Mouse (Mus musculus): ENCODE results near the gene Cpne9. TPM values are rescaled to one million over a fixed set of nuclear protein-coding genes. Genes with fewer than 3 reads are reported as not detected.
A peak's percentile ranks its signal among the peaks of the same experiment; 100 is the strongest.

Cpne9 gene
- polyA plus RNA-seq, 1 experiment from 2014 or later = not detected

DNA sequence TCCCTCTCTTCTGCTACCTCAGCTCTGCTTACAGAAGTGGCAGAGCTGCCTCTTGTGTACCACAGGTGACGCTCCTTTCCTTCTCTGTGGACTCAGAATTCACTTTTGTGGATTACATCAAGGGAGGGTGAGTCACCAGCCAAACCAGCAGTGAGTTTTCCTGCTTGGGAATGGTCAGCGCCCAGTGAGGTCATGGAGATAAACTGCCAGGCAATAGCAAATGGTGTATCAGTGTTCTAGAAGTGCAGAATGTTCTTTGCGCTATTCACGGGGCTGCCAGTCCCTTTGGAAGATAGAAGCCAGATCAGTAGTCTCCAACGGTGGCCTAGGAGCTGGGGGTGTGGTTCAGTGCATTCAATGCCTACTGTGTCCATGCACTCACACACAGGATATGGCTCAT lies 10.8 kb downstream of the Cpne9 start:
- Histone ChIP-seq H3K27ac (no peak overlapping the region), H3K27me3 (no peaks in the 10 kb centered on the region), H3K36me3 (no peaks in the 10 kb centered on the region), H3K4me2 (no peak overlapping the region), H3K9me3 (no peaks in the 10 kb centered on the region), H3K9ac (no peak overlapping the region), H3K4me3 (no peak overlapping the region), H3K4me1 (no peaks in the 10 kb centered on the region)
- ATAC-seq (ENCODE audit: borderline replicate concordance, extremely low read depth, low FRiP score, low TSS enrichment) = no peak
- 54% methylated on average over 5 of the region's 5 CpGs for WGBS

DNA sequence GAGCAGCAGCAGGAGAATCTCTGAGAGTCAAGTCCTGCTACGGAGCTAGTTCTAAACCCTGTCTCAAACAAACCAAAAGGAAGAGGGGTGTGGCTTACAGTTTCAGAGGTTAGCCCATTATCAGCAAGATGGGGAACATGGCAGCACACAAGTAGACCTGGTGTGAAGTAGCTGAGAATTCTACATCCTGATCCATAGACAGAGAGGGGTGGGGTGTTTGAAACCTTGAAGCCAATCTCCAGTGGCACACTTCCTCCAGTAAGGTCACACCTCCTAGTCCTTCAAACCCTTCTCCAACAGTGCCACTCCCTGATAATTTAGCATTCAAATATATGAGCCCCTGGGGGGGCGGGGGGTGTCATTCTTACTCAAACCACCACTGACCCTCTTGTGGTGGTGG lies 13.9 kb downstream of the Cpne9 start:
- ATAC-seq (ENCODE audit: borderline replicate concordance, extremely low read depth, low FRiP score, low TSS enrichment) = no peak
- no peaks in the 10 kb centered on the region for H3K27me3 ChIP-seq

DNA sequence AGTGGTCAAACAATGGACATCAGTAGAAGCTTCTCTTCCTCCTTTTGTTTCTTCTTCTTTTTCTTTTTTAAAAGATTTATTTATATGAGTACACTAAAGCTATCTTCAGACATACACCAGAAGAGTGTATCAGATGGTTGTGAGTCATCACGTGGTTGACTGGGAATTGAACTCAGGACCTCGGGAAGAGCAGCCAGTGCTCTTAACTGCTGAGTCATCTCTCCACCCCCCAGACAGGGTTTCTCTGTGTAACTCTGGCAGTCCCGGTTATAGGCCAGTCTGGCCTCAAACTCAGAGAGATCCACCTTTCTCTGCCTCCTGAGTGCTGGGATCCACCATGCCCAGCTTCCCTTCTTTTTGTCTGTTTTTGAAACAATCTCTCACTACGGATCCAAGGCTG lies 14.5 kb downstream of the Cpne9 start:
- Histone ChIP-seq H3K4me2 (no peak overlapping the region), H3K27ac (no peak overlapping the region), H3K9me3 (no peaks in the 10 kb centered on the region), H3K4me3 (no peak overlapping the region), H3K27me3 (no peaks in the 10 kb centered on the region), H3K4me1 (no peaks in the 10 kb centered on the region), H3K9ac (no peak overlapping the region), H3K36me3 (no peaks in the 10 kb centered on the region)
- no peak for ATAC-seq (ENCODE audit: borderline replicate concordance, extremely low read depth, low FRiP score, low TSS enrichment)
- 55% methylated on average over 4 of the region's 4 CpGs for WGBS

More for the DNA sequence above, 13.9 kb downstream of the Cpne9 start:
- 72% methylated on average over 2 of the region's 2 CpGs for WGBS
- Histone ChIP-seq H3K4me3 (no peak overlapping the region), H3K9me3 (no peaks in the 10 kb centered on the region), H3K4me1 (no peaks in the 10 kb centered on the region), H3K4me2 (no peak overlapping the region), H3K36me3 (no peaks in the 10 kb centered on the region), H3K9ac (no peak overlapping the region), H3K27ac (no peak overlapping the region)

DNA sequence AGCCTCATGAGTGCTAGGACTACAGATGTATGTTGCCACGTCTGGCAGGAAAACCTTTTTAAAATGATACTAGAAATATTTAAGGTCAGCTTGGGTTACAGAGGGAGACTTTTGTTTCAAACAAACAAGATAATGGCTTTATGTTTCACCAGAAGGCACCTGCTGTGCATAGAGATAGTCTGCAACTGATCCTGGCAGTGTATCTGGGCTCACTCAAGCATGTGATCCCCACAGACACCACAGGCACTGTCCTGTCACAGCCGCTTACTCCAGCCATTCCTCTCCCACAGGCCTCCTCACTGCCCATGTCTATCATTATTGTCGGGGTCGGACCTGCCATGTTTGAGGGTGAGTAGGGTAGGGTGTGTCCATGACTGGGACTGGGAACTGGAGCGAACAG lies 19.2 kb downstream of the Cpne9 start:
- ATAC-seq (ENCODE audit: borderline replicate concordance, extremely low read depth, low FRiP score, low TSS enrichment) = no peak
- WGBS = 75% methylated on average over 5 of the region's 5 CpGs
- H3K4me3 ChIP-seq = no peak overlapping the region
- no peak overlapping the region for H3K9ac ChIP-seq
- no peaks in the 10 kb centered on the region for H3K27me3 ChIP-seq
- no peaks in the 10 kb centered on the region for H3K9me3 ChIP-seq
- H3K36me3 ChIP-seq = no peaks in the 10 kb centered on the region
- no peak overlapping the region for H3K27ac ChIP-seq
- H3K4me1 ChIP-seq = peaks cover 6% of the 10 kb centered on the region
- no peak overlapping the region for H3K4me2 ChIP-seq

DNA sequence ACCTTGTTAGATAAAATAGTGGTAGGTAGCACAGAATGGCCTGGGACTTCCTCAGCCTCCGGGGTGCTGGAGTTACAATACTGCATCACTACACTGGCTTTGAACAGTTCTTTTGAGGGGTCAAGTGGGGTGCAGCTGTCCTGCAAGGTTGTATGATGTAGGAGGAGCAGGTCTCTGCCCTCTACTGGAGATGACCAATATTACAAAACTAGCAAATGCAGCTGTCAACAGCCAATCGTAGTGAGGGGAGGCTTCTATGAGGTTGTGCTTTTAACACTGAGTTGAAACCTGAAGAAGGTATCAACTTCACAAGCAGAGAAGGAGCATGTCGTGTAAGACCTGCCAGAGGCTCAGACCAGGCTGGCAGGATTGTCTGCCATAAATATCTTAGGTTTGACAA lies 20.2 kb downstream of the Cpne9 start:
- Histone ChIP-seq H3K4me1 (peaks cover 6% of the 10 kb centered on the region), H3K27me3 (no peaks in the 10 kb centered on the region), H3K36me3 (no peaks in the 10 kb centered on the region)

DNA sequence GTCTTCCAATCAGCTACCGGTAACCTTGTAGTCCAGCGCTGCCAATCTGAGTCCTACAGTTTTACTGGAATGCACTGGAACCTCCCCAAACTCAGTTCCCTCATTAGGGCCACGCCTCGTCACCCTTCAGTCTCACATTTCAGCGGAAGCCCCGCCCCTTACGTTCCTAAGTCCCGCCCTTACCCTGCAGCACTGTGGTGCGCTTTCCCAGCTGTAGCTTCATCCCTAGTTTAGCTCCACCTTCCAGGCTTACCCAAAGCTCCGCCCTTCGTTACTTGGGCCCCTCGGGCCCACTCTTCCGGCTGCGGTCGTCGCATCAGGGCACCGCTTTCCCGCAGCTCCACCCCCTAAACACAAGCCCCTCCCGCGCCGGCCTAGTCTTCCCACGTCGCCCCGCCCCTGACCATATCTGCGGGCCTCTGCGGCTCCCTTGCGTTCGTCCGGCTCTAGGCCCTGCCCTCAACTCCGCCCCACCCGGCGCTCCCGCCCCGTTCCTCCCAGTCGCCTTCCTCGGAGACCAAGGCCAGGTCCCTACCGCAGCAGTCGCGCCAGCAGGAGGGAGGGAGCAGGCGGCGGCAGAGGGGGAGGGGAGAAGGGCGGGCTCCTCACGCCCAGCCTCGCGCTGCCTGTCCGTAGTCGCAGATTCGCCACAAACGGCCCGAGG lies 24.3 kb downstream of the Cpne9 start:
- H3K27ac ChIP-seq = peak overlapping the region; percentile 96
- no peaks in the 10 kb centered on the region for H3K9me3 ChIP-seq
- peaks cover 19% of the 10 kb centered on the region for H3K4me1 ChIP-seq
- ATAC-seq (ENCODE audit: borderline replicate concordance, extremely low read depth, low FRiP score, low TSS enrichment) = peak; percentile 98
- H3K27me3 ChIP-seq = no peaks in the 10 kb centered on the region
- peak overlapping the region; percentile 99 for H3K9ac ChIP-seq
- H3K4me2 ChIP-seq = peak overlapping the region; percentile 91
- peak overlapping the region; percentile 94 for H3K4me3 ChIP-seq
- H3K36me3 ChIP-seq = peaks cover 12% of the 10 kb centered on the region
- under 1% methylated on average over 47 of the region's 50 CpGs for WGBS

More for the DNA sequence above, 20.2 kb downstream of the Cpne9 start:
- WGBS = 19% methylated on average over 3 of the region's 3 CpGs
- no peaks in the 10 kb centered on the region for H3K9me3 ChIP-seq
- H3K4me3 ChIP-seq = no peak overlapping the region
- H3K27ac ChIP-seq = no peak overlapping the region
- ATAC-seq (ENCODE audit: borderline replicate concordance, extremely low read depth, low FRiP score, low TSS enrichment) = no peak
- H3K4me2 ChIP-seq = no peak overlapping the region
- no peak overlapping the region for H3K9ac ChIP-seq

DNA sequence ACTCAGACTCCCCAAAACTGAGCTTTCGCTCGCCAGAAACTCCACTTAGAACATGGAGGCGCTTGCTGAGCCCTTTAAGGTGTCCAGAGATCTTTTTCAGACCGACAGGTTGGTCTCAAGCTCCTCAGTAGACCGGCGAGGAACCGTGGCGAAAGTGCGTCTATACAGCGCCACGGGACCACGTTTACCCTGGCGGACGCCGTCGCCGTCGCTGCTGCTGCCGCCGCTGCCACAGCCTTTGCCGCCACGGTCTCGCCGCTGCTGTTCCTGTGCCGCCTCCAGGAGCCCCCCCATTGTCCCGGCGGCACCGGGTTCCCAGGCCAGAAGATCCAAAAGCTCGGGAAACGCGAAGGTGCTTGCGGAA lies 24.9 kb downstream of the Cpne9 start, which contains the start of gene Brpf1:
Gene Brpf1, plus strand, starts transcription at position 152 of the 364 bp plus-strand sequence.
- Histone ChIP-seq H3K9ac (peak within 1 kb of the TSS; percentile 99), H3K36me3 (peaks cover 13% of the 10 kb centered on the region), H3K27ac (peak within 1 kb of the TSS; percentile 96), H3K27me3 (no peaks in the 10 kb centered on the region), H3K4me2 (peak within 1 kb of the TSS; percentile 91), H3K4me1 (peaks cover 19% of the 10 kb centered on the region), H3K4me3 (peak within 1 kb of the TSS; percentile 94), H3K9me3 (no peaks in the 10 kb centered on the region)
- under 1% methylated on average over 32 of the region's 32 CpGs for WGBS
- peak; percentile 27; the same call in 1 of the 2 replicates for ATAC-seq (ENCODE audit: borderline replicate concordance, extremely low read depth, low FRiP score, low TSS enrichment)

DNA sequence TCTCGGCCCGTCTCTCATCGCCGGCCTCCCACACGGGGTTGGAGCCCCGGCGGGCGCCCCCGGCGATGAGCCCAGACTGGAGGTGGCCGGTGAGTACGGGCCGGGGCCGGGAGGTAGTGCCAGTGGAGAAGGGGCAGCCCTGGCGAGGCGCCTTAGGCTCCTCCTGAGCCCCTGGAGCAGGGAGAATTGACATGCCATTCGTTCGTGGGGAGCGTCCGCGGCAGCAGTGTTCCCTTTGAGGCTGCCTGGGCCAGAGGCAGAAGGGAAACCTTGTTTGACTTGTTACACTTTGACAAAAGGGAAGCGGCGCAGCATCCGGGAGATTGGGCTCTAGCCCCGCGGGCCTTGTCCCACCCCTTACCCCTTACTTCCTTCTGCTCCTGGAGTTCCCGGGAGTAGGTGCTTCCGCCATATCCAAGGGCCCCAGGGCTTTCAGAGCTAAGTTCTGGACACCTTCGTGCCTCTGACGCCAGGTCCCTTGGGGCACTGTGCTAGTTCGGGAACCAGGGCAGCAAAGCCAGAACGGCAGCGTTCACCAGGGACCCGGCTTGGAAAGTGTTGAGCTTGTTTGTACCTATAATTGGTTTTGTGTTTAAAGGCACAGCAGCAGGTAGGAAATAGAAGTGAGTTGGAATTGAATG lies 25.5 kb downstream of the Cpne9 start:
- no peak for ATAC-seq (ENCODE audit: borderline replicate concordance, extremely low read depth, low FRiP score, low TSS enrichment)
- Histone ChIP-seq H3K9me3 (no peaks in the 10 kb centered on the region), H3K4me1 (peaks cover 19% of the 10 kb centered on the region), H3K4me3 (peak overlapping the region; percentile 94), H3K27me3 (no peaks in the 10 kb centered on the region), H3K27ac (peak overlapping the region; percentile 96), H3K4me2 (peak overlapping the region; percentile 91), H3K9ac (peak overlapping the region; percentile 99), H3K36me3 (peaks cover 18% of the 10 kb centered on the region)
- under 1% methylated on average over 33 of the region's 34 CpGs for WGBS

DNA sequence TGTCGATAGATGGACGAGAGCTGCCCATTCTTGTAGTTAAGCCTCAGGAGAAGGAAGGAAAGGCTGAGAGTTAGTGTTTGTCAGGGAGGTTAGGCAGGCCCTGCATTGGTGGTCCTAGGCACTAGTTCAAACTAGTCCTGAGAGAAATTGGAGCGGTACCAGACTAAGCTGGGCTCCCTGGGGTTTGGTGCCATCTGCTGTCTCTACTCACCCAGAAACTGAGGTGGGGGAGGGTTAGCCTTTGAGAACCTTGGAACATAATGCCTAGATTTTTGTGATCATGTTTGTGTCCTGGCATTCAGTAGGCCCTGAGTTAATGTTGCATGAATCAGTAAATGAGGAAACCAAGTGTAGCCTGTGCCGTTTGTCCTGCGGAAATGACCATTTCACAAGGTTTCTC lies 26.0 kb downstream of the Cpne9 start:
- peaks cover 19% of the 10 kb centered on the region for H3K36me3 ChIP-seq
- no peaks in the 10 kb centered on the region for H3K9me3 ChIP-seq
- WGBS = 30% methylated on average over 5 of the region's 5 CpGs
- peaks cover 19% of the 10 kb centered on the region for H3K4me1 ChIP-seq
- peak overlapping the region; percentile 94 for H3K4me3 ChIP-seq
- H3K9ac ChIP-seq = peak overlapping the region; percentile 99
- H3K27me3 ChIP-seq = no peaks in the 10 kb centered on the region
- no peak for ATAC-seq (ENCODE audit: borderline replicate concordance, extremely low read depth, low FRiP score, low TSS enrichment)
- peak overlapping the region; percentile 91 for H3K4me2 ChIP-seq
- H3K27ac ChIP-seq = peak overlapping the region; percentile 96

DNA sequence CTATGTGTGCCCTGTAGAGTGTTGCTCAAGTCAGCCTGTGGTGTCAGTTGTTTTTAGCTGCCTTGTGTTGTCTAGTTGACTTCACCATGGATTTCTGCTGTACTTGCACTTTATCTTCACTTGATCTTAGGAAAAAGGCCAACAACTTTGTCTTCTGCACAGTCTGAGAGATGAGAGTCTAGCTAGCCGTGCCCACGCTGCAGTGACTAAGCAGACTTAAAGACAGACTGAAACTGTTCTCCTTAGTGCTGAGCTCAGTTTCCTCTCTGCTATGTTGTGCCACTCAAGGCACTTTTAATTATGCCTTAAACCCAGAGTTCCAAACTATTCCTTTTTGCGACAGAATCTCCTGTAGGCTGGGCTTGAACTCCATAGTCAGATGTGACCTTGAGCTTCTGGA lies 33.9 kb downstream of the Cpne9 start:
- Histone ChIP-seq H3K27ac (no peak overlapping the region), H3K27me3 (no peaks in the 10 kb centered on the region), H3K4me1 (no peaks in the 10 kb centered on the region), H3K4me3 (no peak overlapping the region), H3K36me3 (peaks cover 88% of the 10 kb centered on the region), H3K4me2 (no peak overlapping the region), H3K9ac (no peak overlapping the region), H3K9me3 (no peaks in the 10 kb centered on the region)
- no peak for ATAC-seq (ENCODE audit: borderline replicate concordance, extremely low read depth, low FRiP score, low TSS enrichment)
- 95% methylated on average over 3 of the region's 3 CpGs for WGBS

DNA sequence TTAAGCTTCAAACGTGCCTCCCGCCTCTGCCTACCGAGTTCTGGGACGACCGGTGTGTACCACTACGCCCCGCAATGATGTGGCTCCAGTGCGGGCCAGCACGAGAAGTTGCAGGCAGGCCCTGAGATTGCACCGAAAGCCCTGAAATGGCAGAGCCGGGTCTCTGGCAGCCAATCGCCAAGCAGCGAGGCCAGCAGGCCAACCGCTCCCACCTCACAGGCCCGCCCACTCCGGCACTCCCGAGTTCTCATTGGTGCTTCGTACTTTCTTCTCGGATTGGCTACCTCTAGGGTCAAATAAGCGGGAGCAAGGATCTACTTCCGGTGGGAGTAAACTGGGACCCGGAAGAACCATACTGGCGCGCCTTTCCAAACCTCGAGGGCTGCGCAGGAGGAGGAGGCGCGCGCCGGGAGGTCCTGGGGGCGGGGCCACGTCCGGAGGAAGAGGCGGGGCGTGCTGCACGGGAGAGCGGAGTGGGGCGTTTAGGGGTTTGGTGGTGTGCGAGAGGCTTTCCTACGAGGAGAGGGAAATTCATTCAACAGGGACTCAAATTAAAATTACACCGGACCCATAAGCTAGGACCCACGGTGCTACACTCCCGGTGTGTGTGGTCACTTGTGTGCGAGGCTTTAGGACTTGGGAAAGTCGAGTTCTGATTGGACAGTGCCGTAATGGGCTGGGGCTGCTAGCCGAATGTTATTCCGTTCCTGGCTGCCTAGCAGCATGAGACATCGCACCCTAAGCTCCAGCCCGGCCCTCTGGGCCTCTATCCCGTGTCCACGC lies 44.6 kb downstream of the Cpne9 start, which contains the start of gene Ogg1:
Gene Ogg1, plus strand, starts transcription at position 440 of the 783 bp plus-strand sequence.
- WGBS = under 1% methylated on average over 52 of the region's 52 CpGs

DNA sequence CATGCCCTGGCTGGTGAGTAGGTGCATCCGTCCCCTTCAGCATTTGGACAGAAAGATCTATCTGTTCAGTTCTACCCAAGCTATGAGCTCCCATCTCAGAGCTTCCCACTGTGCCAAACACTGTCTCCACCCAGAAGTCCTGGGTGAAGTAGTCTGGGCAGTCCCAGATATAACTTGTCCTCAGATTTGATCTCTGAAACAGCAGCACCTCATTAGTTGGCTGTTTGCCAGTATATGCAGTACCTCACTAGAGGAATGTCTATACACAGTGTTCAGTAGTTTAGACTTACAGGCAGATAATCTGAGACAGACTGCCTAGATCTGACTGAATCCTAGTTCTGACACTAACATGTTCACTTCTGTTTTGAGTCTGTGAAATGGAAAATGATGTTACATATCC lies 47.3 kb downstream of the Cpne9 start:
- H3K27ac ChIP-seq = no peak overlapping the region
- H3K4me1 ChIP-seq = peaks cover 19% of the 10 kb centered on the region
- no peaks in the 10 kb centered on the region for H3K27me3 ChIP-seq
- WGBS = 85% methylated on average over 1 of the region's 1 CpGs
- no peaks in the 10 kb centered on the region for H3K9me3 ChIP-seq
- peaks cover 27% of the 10 kb centered on the region for H3K36me3 ChIP-seq
- ATAC-seq (ENCODE audit: borderline replicate concordance, extremely low read depth, low FRiP score, low TSS enrichment) = no peak
- H3K4me2 ChIP-seq = no peak overlapping the region
- H3K4me3 ChIP-seq = no peak overlapping the region
- H3K9ac ChIP-seq = no peak overlapping the region

More for the DNA sequence above, 44.6 kb downstream of the Cpne9 start, which contains the start of gene Ogg1:
- Histone ChIP-seq H3K36me3 (peaks cover 45% of the 10 kb centered on the region), H3K9me3 (no peaks in the 10 kb centered on the region), H3K4me3 (peak within 1 kb of the TSS; percentile 56), H3K27ac (peak within 1 kb of the TSS; percentile 88), H3K27me3 (no peaks in the 10 kb centered on the region), H3K9ac (peak within 1 kb of the TSS; percentile 72), H3K4me1 (peaks cover 10% of the 10 kb centered on the region; the same call in 1 of the 2 replicates), H3K4me2 (peak within 1 kb of the TSS; percentile 80)
- peak; percentile 99 for ATAC-seq (ENCODE audit: borderline replicate concordance, extremely low read depth, low FRiP score, low TSS enrichment)
